Mouse (Mus musculus) lung, adult 2 months (tissue): ENCODE data around the gene Sh3pxd2a. TPM values are rescaled to one million over a fixed set of nuclear protein-coding genes. Genes with fewer than 3 reads are reported as not detected.

Experiments used
- DNase-seq: peaks from one replicate; pipeline ENCODE4 v3.0.0; 2022
- H3K4me1 ChIP-seq: fragments of 200-500 bp; 2 replicates; pipeline ENCODE4 v1.6.1; 2011; ENCODE audit warnings: low read length; ENCODE audit not compliant: control insufficient read depth, insufficient read depth
- H3K4me3 ChIP-seq: fragments of 200-500 bp; replicated peaks from 2 replicates; pipeline ENCODE3; 2011; ENCODE audit warnings: low read depth, mild to moderate bottlenecking, control low read depth, low read length; ENCODE audit errors: extremely low read depth
- CTCF ChIP-seq: fragments of 200-500 bp; IDR thresholded peaks from 2 replicates; pipeline ENCODE4 v1.5.1; 2011; ENCODE audit warnings: mild to moderate bottlenecking, low read length, control low read depth; ENCODE audit not compliant: insufficient read depth
- POLR2A ChIP-seq: fragments of 200-500 bp; IDR thresholded peaks from 2 replicates; pipeline ENCODE4 v1.6.1; 2011; ENCODE audit warnings: low read depth, mild to moderate bottlenecking, control low read depth, low read length, borderline replicate concordance; ENCODE audit errors: extremely low read depth
- WGBS: fragments of 180-500 bp; shearing (Covaris S2); methylation state at CpG from one replicate; pipeline ENCODE4 v1.1.7; 2018; 5-methylcytosine and 5-hydroxymethylcytosine counted together
- polyA plus RNA-seq: library from polyadenylated mRNA; depleted of rRNA; stranded (reverse); fragments of >200 nt; gene quantifications from 2 replicates; pipeline ENCODE4 v1.2.3, GENCODE M21; 2012

Sh3pxd2a gene
- polyA plus RNA-seq, 1 experiment = 40.9 TPM

DNA sequence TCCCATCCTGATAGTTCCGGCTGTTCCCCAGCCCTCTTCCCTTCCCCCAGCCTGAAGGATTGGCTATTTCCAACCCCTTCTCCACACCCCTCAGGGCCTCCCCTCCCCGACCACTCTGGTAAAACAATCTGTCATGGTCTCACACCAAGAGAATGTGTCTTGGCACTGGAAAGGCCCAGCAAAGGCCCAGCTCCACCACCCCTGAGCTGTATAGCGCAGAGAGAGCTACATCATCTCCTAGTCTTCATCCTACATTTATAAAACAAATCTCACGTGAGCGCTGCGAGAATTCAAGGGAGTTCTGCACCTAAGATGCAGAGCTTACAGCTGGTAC lies 21.9 kb downstream of the Sh3pxd2a start:
- TF ChIP-seq POLR2A = no peak
- no peak for TF ChIP-seq CTCF
- Histone ChIP-seq H3K4me3 (no peak overlapping the region), H3K4me1 (peaks cover 32% of the 10 kb centered on the region)
- no peak for DNase-seq
- WGBS = 82% methylated on average over 6 of the region's 6 CpGs

DNA sequence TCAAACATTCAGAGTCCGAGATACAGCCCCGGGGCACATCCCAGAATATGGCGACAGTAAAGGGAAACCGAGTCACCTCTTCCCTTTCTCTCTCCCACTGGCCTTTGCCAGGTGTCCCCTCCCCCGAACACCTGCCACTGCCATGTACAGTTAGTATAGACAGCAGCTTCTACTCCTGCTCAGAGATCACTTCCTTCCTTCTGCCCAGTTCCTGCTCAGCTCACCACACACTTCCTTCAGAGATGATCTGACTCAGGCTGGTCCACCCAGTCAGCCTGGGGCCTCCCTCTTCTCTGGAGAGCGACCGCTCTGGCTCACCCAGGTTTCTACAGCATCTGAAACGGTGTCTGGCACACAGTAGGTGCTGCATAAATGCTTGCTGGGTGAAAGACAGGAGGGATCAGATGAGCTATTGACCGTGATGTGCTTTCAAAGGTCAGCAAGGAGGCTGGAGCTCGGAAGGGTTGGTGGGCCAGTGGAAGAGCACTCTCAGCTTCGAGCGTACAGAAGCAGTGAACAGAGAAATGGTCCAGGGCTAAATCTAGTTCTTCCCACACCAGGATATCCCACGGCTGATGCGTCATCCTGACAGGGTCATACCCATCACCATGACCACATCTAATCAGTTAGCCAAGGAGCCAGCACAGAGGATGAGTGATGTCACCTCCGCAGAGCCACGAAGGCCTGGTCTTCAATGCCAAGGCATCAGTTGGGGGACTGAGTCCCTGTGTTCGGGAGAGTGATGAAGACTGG lies 22.5 kb downstream of the Sh3pxd2a start:
- 63% methylated on average over 17 of the region's 17 CpGs for whole genome bisulfite sequencing
- peaks cover 28% of the 10 kb centered on the region for H3K4me1 ChIP-seq
- TF ChIP-seq CTCF = no peak
- no peak for TF ChIP-seq POLR2A
- no peak for DNase-seq
- H3K4me3 ChIP-seq = no peak overlapping the region

DNA sequence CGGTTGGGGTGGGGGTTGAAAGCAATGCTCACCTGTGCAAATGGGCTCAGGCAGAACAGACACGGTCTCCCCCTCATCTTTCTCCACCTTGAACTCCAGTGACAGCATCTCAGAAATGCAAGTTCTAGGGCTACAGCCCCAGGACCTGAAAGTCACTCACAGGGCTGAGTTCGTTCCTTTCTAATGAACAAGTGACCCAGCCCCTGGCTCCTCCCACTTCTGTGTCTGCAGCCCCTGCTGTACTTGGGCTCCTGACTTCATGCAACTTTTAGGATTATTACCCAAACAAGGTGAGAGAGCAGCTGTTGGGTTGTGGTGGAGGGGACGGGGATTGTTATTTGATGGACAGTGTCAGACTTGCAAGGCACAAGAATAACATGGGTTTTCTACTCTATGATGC lies 23.2 kb downstream of the Sh3pxd2a start:
- no peak overlapping the region for H3K4me3 ChIP-seq
- peaks cover 21% of the 10 kb centered on the region for H3K4me1 ChIP-seq
- TF ChIP-seq POLR2A (no peak), CTCF (no peak)
- WGBS = 71% methylated on average over 4 of the region's 4 CpGs
- DNase-seq = no peak

DNA sequence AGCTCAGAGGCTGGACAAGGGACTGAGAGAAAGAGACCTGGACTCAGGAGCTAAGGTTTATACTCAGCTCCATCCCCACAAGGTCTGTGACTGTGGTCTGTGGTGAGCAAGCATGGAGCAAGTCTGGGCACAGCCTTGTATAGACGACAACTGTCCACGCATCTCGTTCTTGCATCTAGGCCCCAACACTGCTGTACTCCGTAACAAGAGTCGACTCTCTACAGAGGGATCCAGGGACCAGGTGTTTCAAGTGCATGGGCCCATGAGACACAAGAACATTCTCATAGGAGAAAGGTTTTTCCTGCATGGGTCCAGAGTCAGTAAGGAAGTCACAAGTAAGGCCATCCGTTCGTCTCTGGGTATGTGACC lies 23.8 kb downstream of the Sh3pxd2a start:
- H3K4me1 ChIP-seq = peaks cover 17% of the 10 kb centered on the region
- no peak for DNase-seq
- H3K4me3 ChIP-seq = no peak overlapping the region
- TF ChIP-seq CTCF (no peak), POLR2A (no peak)
- 91% methylated on average over 7 of the region's 7 CpGs for WGBS

DNA sequence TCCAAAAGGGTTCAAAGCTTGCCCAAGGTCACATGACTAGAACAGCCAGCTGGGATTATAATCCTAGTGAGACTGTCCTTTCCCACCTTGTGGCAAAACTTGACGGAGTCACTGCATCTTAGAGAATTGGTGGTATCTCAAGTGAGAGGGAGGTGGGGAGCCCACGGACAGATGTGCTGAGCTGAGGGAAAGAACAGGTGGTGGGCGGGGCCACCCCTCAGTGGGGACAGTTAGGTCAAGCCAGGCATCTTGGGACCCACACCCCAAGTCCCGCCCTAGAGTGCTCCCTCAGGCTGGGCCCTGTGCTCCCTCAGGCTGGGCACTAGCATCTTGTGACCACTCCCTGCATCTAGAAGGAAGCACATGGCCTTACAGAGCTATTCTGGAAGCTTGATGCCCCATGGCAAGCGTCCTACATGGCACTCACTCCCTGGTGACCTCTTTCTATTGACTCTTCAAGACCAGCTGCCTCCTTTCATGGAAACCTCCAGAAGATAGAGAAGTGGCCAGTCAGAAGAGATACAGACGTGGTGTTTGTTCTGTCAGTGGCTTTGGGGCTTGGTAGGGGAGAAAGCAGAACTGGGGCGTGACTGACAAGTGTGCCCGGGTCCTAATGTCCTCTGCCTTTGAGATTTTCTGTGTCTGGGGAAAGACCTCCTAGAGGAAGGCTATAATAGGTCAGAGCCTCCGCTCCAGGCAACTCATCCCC lies 24.3 kb downstream of the Sh3pxd2a start:
- no peak overlapping the region for H3K4me3 ChIP-seq
- no peak for TF ChIP-seq CTCF
- no peak for TF ChIP-seq POLR2A
- no peak for DNase-seq
- WGBS = 76% methylated on average over 9 of the region's 9 CpGs
- H3K4me1 ChIP-seq = peaks cover 17% of the 10 kb centered on the region

GRCm38 (mm10) chr19:47438445-47438844 lies 25.8 kb downstream of the Sh3pxd2a start:
- TF ChIP-seq POLR2A (no peak), CTCF (no peak)
- peaks cover 12% of the 10 kb centered on the region for H3K4me1 ChIP-seq
- no peak overlapping the region for H3K4me3 ChIP-seq
- DNase-seq = no peak
- WGBS = 19% methylated on average over 5 of the region's 5 CpGs

DNA sequence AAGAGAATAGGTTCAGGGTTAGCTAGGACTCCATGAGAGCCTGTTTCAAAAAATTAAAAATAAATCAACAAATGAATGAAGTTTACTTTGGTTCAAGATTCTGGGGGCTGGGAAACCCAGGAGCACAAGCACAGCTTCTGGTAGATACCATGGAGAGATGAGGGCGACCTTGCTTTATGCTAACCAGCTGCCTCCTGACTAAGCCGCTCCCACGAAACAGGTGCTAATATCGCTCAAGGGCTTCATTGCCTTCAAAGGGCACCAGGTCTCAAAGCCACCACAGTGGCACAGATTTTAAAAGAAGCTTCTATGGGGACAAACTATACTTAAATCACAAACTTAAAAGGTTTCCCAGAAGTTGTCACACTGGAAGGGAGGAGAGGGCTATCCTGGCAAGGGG lies 27.2 kb downstream of the Sh3pxd2a start:
- peaks cover 16% of the 10 kb centered on the region for H3K4me1 ChIP-seq
- H3K4me3 ChIP-seq = no peak overlapping the region
- TF ChIP-seq POLR2A = no peak
- TF ChIP-seq CTCF = no peak
- WGBS = 94% methylated on average over 4 of the region's 4 CpGs
- no peak for DNase-seq

DNA sequence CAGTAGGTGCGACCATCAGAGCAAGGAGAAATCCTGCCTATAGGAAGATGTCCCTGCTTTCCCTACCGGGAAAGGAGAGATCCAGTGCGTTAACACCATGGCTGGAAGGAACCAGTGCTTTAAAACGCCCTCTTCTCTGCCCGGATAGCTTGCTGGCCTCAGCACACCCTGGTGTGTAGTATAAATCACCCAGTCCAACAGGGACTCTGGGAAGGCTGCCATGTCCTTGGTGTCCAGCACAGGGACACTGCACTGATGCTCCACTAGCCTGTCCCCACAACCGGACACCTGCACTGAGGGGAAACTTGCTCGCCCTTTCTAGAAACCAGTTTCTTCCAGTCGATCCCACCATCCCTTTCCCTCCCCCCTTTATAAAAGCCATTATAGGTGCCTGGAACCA lies 28.0 kb downstream of the Sh3pxd2a start:
- DNase-seq = no peak
- Histone ChIP-seq H3K4me3 (no peak overlapping the region), H3K4me1 (peaks cover 14% of the 10 kb centered on the region)
- 84% methylated on average over 8 of the region's 8 CpGs for WGBS
- TF ChIP-seq POLR2A (no peak), CTCF (no peak)

DNA sequence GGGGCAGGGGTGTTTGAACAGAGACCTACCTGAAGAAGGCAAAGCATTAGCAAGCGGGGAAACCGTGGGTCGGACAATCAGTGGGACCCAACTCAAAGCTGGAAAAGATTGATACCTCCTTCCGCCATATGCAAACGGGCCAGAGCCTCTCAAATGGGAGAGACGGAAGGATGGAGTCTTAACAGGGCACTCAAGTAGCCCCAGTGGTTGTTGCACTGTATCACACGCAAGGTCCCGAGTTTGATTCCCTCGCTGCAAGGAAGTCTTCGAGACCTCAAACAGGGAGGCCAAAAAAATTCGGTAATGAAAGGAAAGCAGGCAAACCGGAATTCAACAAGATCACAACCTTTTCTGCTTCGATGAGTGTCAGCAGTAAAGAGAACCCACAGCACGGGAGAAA lies 29.5 kb downstream of the Sh3pxd2a start:
- Histone ChIP-seq H3K4me1 (peaks cover 14% of the 10 kb centered on the region), H3K4me3 (no peak overlapping the region)
- 95% methylated on average over 14 of the region's 14 CpGs for WGBS
- no peak for DNase-seq
- TF ChIP-seq POLR2A = no peak
- TF ChIP-seq CTCF = no peak

GRCm38 (mm10) chr19:47432339-47432738 lies 31.9 kb downstream of the Sh3pxd2a start:
- TF ChIP-seq CTCF = no peak
- TF ChIP-seq POLR2A = no peak
- H3K4me3 ChIP-seq = no peak overlapping the region
- WGBS = 16% methylated on average over 10 of the region's 10 CpGs
- H3K4me1 ChIP-seq = peaks cover 18% of the 10 kb centered on the region
- DNase-seq = no peak
